Mouse (Mus musculus): ENCODE data around the gene Zfp872. TPM values are rescaled to one million over a fixed set of nuclear protein-coding genes. Genes with fewer than 3 reads are reported as not detected.
"Not testable (repeated sequence)": the region's sequence is repeated elsewhere in the genome, so short reads cannot be mapped to it uniquely, and the experiment has no call there.

Zfp872 gene
- polyA plus RNA-seq (2015; fragmentation: Nextera tagmentation; extraction: Ambion mirVana), result 0.52 and 0.64 TPM in 2 replicates

DNA sequence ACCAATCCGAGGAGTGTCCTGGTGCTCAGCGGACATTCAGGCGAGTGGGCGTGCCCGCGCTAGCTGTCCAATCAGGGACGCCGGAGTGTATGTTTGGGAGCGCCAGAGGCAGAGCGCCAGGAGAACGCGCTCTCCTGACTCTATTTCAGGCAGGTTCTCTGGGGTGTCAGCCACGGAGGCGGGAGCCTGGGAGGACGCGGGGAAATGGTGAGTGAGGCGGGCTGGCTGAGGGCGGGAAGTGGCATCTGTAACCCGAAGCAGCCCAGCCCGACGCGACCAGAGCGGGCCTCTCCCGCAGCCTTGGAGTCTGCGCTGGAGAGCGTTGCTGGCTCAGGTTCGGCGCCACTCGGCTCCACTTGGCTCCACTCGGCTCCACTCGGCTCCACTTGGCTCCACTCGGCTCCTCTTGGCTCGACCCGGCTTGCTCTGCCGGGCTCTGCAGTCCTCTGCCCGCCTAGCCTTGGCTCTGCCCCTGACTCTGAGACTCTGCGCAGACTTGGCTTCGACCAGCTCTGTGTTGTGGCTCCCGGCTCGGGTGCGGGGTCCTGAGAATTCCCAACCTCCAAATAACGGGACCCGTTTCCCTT lies at the start of gene Zfp872:
Gene Zfp872, plus strand, starts transcription at position 66 of the 587 bp plus-strand sequence.
- Histone ChIP-seq H3K4me2 (peak within 1 kb of the TSS; percentile 85), H3K27ac (peak within 1 kb of the TSS; percentile 24; the same call in 1 of the 2 replicates), H3K4me3 (peak within 1 kb of the TSS; percentile 46), H3K9me3 (peaks cover 11% of the 10 kb centered on the region; the same call in 1 of the 2 replicates), H3K27me3 (peaks cover 7% of the 10 kb centered on the region; the same call in 1 of the 2 replicates), H3K9ac (peak within 1 kb of the TSS; percentile 46), H3K36me3 (no peaks in the 10 kb centered on the region), H3K4me1 (0 out of 2 replicates have a peak, but pooled peaks cover 8% of the 10 kb centered on the region)
- ATAC-seq (ENCODE audit: borderline replicate concordance, extremely low read depth, low FRiP score, low TSS enrichment), result peak; percentile 85
- WGBS, result 10% methylated on average over 43 of the region's 43 CpGs

DNA sequence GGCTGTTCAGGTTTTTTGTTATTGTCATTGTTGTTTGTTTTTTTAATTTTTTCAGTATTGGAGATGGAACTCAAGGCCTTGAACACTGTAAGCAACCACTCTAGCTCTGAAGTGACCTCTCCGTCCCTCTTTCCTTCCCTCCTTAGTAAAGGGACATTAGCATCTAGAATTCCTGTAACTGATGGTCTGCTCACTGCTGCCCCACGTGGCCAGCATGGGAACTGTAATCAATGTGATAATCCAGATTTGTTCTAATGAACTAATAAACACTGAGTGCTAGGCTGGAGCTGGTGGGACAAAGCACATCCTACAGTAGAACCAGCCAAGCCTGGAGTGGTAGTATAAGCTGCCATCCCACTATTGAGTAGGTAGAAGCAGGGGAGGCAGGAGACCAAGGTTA lies 49.4 kb upstream of the Zfp872 start:
- Histone ChIP-seq H3K4me1 (no peaks in the 10 kb centered on the region), H3K4me2 (no peak overlapping the region), H3K9me3 (no peaks in the 10 kb centered on the region), H3K4me3 (no peak overlapping the region), H3K36me3 (no peaks in the 10 kb centered on the region), H3K9ac (no peak overlapping the region), H3K27me3 (no peaks in the 10 kb centered on the region), H3K27ac (no peak overlapping the region)
- no peak for ATAC-seq (ENCODE audit: borderline replicate concordance, extremely low read depth, low FRiP score, low TSS enrichment)
- WGBS, result 31% methylated on average over 2 of the region's 2 CpGs

DNA sequence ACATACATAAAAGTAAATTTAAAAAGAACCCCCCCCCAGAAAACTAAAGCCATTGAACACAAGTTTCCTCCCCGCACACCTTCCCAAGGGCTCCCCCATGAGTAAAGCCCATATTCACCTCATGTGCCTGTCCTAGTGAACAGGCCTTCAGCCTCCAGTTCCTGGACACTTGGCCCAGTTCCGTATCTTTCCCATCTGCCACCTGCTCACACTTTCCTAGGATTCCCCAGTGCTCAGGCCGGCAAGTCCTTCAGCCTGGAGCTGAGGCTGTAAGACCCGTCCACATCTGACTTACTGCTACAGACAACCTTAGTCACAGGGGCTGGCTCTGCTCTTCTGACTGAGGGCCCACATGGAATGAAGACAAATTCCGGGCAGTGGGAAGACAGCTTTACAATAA lies 48.1 kb upstream of the Zfp872 start:
- ATAC-seq (ENCODE audit: borderline replicate concordance, extremely low read depth, low FRiP score, low TSS enrichment), result no peak
- H3K4me1 ChIP-seq, result no peaks in the 10 kb centered on the region
- no peak overlapping the region for H3K4me2 ChIP-seq
- H3K9me3 ChIP-seq, result no peaks in the 10 kb centered on the region
- H3K27me3 ChIP-seq, result no peaks in the 10 kb centered on the region
- 84% methylated on average over 5 of the region's 5 CpGs for WGBS
- no peak overlapping the region for H3K9ac ChIP-seq
- no peak overlapping the region for H3K4me3 ChIP-seq
- H3K36me3 ChIP-seq, result no peaks in the 10 kb centered on the region
- no peak overlapping the region for H3K27ac ChIP-seq

DNA sequence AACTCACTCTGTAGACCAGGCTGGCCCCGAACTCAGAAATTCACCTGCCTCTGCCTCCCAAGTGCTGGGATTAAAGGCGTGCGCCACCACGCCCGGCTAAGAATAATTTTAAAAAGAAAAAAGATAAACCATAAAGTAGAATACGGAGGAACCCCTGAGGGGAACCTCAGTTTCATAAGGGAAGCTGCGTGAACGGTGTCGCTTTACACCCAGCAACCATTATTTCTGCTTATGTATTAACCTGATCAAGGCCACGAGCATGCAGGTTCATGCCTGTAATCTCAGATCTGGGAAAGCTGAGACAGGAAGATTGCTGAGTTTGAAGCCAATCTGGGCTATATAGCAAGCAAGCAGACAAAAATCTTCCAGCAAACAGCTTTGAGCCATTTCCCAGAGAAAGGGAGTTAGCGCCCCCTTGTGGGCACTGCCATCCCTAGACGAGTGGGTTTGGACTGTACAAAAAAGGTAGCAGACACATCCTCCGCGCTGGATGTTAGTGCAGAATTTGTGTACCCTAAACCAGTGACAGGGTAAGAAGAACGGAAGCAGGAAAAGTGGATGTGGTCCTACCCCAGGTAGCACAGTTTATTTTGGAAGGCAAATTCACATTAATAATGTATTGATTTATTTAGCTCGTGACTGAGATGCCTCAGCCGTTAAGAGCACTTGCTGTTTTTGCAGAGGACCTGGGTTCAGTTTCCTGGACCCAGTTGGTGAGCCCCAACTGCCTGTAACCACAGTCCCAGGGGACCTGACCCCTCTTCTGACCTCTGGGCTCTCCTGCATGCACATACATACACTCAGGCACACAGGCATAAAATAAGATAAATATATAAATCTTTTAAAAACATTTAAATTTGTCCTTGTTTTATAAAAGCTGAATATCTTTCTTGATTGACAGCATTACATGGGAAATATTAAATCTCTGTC lies 44.5 kb upstream of the Zfp872 start:
- H3K27me3 ChIP-seq, result no peaks in the 10 kb centered on the region
- no peaks in the 10 kb centered on the region for H3K36me3 ChIP-seq
- no peaks in the 10 kb centered on the region for H3K4me1 ChIP-seq
- H3K4me2 ChIP-seq, result no peak overlapping the region
- no peak overlapping the region for H3K27ac ChIP-seq
- peak; percentile 46; the same call in 1 of the 2 replicates for ATAC-seq (ENCODE audit: borderline replicate concordance, extremely low read depth, low FRiP score, low TSS enrichment)
- no peak overlapping the region for H3K9ac ChIP-seq
- WGBS, result 51% methylated on average over 17 of the region's 17 CpGs
- H3K9me3 ChIP-seq, result no peaks in the 10 kb centered on the region
- H3K4me3 ChIP-seq, result no peak overlapping the region

DNA sequence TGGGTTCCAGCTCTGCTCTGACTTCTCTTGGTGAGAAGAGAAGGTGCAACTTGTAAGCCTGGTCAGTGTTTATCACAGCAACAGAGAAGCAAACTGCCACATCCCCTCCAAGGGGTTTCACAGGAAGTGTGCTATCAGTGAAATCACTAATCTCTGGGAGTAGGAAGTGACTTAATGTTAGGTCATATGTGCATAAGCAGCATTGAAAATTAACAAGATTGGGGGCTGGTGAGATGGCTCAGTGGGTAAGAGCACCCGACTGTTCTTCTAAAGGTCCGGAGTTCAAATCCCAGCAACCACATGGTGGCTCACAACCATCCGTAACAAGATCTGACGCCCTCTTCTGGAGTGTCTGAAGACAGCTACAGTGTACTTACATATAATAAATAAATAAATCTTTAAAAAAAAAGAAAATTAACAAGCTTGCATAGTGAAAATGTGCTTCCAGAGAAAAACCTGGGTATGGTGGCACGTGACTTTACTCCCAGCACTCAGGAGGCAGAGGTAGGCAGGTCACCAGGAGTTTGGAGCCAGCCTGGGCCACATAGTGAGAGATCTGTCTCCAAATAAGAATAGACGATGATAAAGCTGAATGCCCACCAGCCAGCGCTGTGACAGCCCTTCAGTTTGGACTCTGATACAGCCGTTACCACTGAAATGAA lies 43.5 kb upstream of the Zfp872 start:
- no peak overlapping the region for H3K9ac ChIP-seq
- H3K27ac ChIP-seq, result no peak overlapping the region
- ATAC-seq (ENCODE audit: borderline replicate concordance, extremely low read depth, low FRiP score, low TSS enrichment), result no peak
- no peaks in the 10 kb centered on the region for H3K27me3 ChIP-seq
- 78% methylated on average over 8 of the region's 8 CpGs for WGBS
- no peak overlapping the region for H3K4me2 ChIP-seq
- no peak overlapping the region for H3K4me3 ChIP-seq
- no peaks in the 10 kb centered on the region for H3K4me1 ChIP-seq
- no peaks in the 10 kb centered on the region for H3K36me3 ChIP-seq
- 0 out of 2 replicates have a peak, but pooled peaks cover 3% of the 10 kb centered on the region for H3K9me3 ChIP-seq

DNA sequence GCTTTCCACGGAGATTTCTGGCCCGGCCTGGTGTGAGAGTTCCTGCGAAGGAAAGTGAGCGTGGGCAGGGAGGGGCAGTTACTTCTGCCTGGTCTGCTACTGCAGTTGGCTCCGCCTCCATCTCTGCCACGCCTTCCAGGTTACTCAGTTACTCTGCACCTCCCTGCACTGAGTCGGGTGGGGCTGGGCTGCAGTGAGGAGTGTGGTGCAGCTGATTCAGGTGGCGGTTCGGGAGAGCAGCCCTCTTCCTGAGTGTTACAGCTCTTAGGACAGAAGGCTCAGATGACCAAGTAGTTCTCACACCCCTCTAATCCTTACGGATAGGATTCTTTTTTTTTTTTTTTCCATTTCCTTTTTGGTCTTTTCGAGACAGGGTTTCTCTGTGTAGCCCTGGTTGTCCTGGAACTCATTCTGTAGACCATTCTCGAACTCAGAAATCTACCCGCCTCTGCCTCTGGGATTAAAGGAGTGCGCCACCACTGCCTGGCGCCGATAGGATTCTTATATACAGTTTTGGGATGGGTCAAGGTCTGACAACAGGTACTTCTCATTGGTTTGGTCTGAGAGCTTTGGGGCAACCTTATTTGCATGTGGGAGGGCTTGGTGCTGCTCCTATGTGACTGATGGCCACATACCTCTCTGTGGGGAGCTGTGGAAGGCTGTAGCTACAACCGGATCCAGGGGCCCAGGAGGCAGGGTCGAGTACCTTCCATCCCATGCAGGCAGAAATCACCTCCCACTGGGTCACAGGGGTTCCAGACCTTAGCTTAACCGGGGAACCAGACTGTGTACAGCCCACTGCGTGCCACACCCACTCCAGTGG lies 38.3 kb upstream of the Zfp872 start:
- Histone ChIP-seq H3K27me3 (no peaks in the 10 kb centered on the region), H3K9me3 (0 out of 2 replicates have a peak, but pooled peaks cover 3% of the 10 kb centered on the region), H3K4me1 (no peaks in the 10 kb centered on the region), H3K27ac (no peak overlapping the region), H3K4me3 (no peak overlapping the region), H3K36me3 (no peaks in the 10 kb centered on the region), H3K9ac (no peak overlapping the region), H3K4me2 (no peak overlapping the region)
- 68% methylated on average over 20 of the region's 20 CpGs for WGBS
- ATAC-seq (ENCODE audit: borderline replicate concordance, extremely low read depth, low FRiP score, low TSS enrichment), result no peak

DNA sequence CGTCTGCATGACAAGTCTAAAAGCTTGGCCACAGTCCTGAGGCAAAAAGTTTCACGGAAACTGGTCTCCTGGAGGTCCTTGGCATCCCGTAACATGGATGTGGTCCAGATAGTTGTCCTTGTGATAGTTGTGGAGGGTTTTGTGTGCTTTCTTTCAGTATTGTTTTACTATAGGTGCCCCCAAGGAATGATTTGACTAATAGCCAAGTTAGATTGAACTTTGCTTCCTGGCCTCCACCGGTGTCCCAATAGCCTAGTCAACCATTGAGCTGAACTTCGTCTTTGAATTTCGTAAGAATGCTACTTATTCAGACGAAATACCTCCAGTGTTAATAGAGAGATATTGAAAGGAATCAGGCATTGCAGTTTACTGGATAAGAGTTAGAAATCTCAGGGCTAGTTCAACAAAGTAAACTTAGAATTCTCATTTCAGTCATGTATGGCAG lies 37.6 kb upstream of the Zfp872 start:
- H3K36me3 ChIP-seq; H3K9me3 ChIP-seq; H3K27ac ChIP-seq; H3K9ac ChIP-seq; H3K4me3 ChIP-seq; H3K4me1 ChIP-seq; ATAC-seq (ENCODE audit: borderline replicate concordance, extremely low read depth, low FRiP score, low TSS enrichment); H3K4me2 ChIP-seq; H3K27me3 ChIP-seq: not testable (repeated sequence)
- 76% methylated on average over 7 of the region's 7 CpGs for WGBS

DNA sequence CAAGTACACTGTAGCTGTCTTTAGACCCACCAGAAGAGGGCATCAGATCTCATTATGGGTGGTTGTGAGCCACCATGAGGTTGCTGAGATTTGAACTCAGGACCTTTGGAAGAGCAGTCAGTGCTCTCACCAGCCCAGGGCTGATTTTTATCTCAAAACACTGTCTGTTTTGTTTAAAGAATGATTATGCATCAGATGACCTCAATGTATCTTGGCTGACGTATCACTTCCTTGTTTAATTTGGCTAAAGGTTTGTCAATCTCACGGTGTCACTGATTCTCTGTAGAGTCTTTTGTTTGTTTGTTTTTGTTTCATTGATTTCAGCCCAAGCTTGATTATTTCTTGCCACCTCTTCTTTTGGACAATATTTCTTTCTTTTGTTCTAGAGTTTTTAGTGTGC lies 36.9 kb upstream of the Zfp872 start:
- Histone ChIP-seq H3K27me3 (no peaks in the 10 kb centered on the region), H3K4me3 (no peak overlapping the region), H3K4me2 (no peak overlapping the region), H3K4me1 (peaks cover 4% of the 10 kb centered on the region), H3K9ac (no peak overlapping the region), H3K36me3 (no peaks in the 10 kb centered on the region), H3K9me3 (0 out of 2 replicates have a peak, but pooled peaks cover 3% of the 10 kb centered on the region), H3K27ac (no peak overlapping the region)
- ATAC-seq (ENCODE audit: borderline replicate concordance, extremely low read depth, low FRiP score, low TSS enrichment), result no peak
- WGBS, result 53% methylated on average over 2 of the region's 2 CpGs

DNA sequence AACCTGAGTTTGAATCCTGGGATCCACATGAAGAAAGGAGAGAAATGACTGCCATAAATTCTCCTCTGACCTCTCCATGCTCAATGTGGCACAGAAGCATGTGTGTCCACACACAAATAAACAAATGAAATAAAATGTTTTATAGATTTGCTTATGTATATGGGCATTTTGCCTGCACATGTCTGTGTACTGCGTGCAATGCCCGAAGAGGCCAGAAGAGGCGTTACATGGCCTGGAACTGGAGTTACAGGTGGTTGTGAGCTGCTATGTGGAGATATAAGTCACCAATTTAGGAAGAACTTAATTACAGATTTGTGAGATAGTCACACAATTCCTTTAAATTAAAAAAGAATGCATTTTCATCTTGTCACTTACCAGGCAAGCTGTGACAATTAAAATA lies 34.1 kb upstream of the Zfp872 start:
- Histone ChIP-seq H3K9me3 (0 out of 2 replicates have a peak, but pooled peaks cover under 1% of the 10 kb centered on the region), H3K27me3 (no peaks in the 10 kb centered on the region), H3K4me2 (no peak overlapping the region), H3K4me1 (peaks cover 18% of the 10 kb centered on the region), H3K27ac (no peak overlapping the region), H3K9ac (no peak overlapping the region), H3K4me3 (no peak overlapping the region), H3K36me3 (peaks cover 9% of the 10 kb centered on the region; the same call in 1 of the 2 replicates)
- ATAC-seq (ENCODE audit: borderline replicate concordance, extremely low read depth, low FRiP score, low TSS enrichment), result no peak
- WGBS, result 89% methylated on average over 3 of the region's 3 CpGs

DNA sequence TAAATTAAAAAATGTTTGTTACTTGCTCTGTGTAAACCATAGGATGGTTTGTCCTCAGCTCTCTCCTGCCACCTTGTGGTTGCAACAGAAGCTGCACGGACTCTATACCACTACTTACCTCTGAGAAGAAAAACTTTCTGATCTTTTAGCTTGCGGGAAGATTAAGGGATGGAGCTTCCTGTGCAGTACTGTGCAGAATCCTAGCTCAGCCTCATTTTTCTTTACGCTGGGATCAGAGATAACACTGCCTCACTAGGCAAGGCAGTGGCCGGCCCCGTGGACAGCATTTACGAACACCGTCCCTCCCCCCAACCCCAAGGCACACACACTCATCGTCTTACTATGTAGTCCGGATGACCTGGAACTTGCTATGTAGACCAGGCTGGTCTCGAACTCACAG lies 32.3 kb upstream of the Zfp872 start:
- 17% methylated on average over 10 of the region's 10 CpGs for WGBS
- peak; percentile 16; the same call in 1 of the 2 replicates for ATAC-seq (ENCODE audit: borderline replicate concordance, extremely low read depth, low FRiP score, low TSS enrichment)
- no peak overlapping the region for H3K27ac ChIP-seq

More for the DNA sequence above, 32.3 kb upstream of the Zfp872 start:
- Histone ChIP-seq H3K27me3 (no peaks in the 10 kb centered on the region), H3K4me1 (peaks cover 18% of the 10 kb centered on the region), H3K36me3 (peaks cover 9% of the 10 kb centered on the region; the same call in 1 of the 2 replicates), H3K9ac (0 out of 2 replicates have a peak overlapping the region, but pooled peaks have one; percentile 39), H3K4me2 (peak overlapping the region; percentile 72), H3K4me3 (peak overlapping the region; percentile 19), H3K9me3 (no peaks in the 10 kb centered on the region)
